Mouse (Mus musculus): ENCODE measurements around the gene Mum1.

The Mum1 gene

DNA sequence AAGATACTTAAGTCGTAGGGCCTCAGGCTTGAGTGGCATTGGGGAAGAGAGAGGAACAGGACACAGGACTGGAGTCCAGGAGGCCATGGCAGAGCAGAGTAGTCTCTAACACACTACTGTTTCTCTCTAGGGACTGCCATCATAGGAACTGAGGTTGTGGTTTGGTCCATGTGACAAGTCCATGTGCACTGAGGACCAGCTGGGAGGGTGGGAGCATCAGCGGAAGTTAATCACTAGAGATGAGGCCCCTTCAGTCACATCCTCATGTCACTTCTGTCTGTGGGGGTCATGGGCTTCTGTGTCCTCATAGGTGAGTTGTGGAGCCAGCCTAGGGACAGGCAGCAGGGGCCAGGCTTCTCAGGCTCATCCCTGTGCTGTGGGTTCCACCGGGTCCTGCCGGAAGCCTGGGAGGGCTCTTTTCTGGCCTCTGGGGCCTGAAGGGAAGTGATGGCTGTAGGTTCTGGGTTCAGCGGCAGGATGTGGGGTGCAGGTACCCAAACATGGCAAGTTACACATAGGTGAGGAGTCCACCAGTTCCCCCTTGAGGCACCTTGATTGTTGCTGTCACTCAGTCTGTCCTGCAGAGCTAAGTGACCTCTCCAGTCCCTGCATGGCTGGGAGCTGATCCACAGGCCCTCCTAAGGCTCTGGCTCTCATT, 45.1 kb downstream of the Mum1 start:
- no peak for DNase-seq (ENCODE audit: low spot score)

DNA sequence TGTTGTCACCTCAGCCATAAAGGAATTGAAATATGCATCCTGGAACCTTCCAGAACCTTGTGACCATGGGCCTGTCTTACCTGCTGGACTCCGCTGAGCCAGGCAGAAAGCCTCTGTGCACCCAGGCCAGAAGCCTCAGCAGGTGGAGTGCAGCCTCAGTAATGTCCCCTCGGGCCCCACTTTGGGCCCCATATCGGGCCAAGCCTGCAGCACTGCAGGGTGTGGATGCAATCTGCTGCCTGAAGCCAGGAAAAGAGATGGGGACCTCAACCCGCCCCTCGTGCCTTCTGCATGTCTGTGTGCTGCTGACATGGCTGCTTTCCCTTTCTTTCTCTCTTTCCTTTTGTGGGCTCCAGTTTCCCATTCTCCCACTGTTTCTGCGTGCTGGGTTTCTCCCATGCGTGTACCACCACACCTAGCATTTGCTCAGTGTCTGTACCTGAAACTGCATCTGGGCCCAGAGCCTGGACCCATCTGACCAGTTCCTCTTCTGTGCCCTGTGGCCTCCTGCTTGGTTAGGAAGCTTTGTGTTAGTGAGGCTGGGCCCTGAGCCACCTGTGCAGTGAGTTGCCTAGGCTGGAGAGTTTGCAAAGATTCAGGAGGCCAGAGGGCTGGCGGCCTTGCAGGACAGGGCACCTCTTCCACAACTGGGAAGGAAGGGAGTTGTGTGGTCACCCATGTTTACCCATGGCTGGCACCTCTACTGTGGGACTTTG, 45.8 kb downstream of the Mum1 start:
- DNase-seq (ENCODE audit: low spot score), result no peak

DNA sequence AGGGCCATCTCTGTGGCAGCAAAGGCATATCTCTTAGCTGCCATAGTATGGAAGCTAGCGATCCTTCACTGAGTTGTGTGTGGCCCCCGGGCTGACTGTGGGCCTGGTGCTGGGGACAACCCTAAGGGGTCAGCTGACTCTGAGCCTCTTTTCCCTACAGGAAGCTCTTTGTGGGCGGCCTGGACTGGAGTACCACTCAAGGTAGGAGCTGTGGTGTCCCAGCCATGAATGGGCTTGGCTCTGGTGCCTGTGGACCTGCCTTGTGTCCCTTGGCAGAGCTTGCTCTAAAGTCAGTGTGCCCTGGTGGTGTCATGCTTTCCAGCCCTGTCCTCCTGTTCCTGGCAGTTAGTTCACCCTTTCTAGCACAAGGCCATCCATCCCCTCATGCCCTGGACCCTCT, 47.6 kb downstream of the Mum1 start:
- DNase-seq (ENCODE audit: low spot score), result no peak

DNA sequence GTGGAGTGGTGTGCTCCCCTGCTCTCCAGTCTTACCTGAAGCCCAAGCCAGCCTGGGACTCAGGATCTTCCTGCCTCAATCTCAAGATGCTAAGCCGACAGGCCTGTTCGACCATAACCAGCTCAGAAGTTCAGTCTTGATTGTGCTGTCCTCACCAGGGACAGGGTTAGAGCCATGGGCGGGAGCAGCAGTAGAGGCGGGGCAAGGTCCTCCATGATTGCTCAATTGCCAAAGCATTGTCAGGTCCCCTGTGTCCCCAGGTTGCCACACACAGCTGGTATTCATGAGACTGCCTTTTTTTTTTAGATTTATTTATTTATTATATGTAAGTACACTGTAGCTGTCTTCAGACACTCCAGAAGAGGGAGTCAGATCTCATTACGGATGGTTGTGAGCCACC, 50.0 kb downstream of the Mum1 start:
- DNase-seq (ENCODE audit: low spot score), result no peak

DNA sequence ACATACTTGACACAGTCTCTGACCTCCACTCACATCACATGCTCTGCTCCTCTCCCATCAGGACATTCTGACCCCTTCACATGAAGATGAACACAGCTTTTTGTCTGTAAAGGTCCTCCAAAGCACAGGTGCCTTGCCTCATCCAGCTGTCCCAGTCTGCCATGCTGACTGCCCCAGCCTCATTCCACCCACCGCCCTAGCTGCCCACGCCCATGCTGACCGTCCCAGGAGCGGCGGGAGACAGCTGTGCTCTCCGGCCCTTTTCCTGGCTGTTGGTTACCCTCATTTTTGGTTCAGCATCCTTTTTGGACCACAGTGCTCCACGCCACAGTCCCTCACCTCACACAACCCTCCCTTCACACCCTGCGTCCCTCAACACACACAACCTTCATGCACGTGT, 52.2 kb downstream of the Mum1 start:
- no peak for DNase-seq (ENCODE audit: low spot score)

DNA sequence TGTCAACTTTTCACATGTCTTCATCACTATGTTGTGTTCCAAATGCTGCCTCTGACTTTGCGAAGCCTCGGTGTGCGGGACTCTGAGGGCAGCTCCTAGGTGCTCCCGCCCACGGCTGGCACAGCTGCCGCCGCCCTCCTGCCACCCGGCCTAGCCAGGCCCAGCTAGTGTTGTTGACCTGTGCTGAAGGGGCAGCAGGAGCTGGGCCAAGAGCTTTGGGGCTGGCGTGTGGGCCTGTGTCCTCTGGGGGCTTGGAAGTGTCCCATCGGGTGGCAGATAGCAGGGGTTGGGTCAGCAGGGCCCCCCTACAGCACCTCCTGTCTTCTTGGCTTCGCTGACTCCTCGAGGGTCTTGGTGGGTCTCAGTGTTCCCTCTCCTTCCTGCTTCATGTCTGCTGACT, 53.0 kb downstream of the Mum1 start:
- DNase-seq (ENCODE audit: low spot score), result no peak

DNA sequence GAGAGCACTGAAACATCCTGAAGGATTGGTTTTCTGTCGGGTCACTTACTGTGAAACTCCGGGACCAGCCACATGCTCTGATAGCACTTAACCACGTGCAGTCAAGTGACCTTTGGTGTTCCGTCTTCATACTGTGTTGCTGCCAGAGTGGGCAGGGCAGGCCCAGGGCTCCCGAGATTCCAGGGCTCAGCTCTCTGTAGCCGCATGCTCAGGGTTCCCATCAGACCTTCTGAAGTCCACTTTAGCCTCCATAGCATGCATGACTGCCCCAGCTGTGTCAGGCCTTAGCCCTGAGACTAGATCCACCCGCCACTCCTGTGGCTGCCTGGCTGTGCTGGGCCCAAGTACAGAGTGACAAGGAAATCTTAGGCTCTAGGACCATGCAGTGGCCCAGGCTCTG, 55.1 kb downstream of the Mum1 start:
- DNase-seq (ENCODE audit: low spot score), result no peak

DNA sequence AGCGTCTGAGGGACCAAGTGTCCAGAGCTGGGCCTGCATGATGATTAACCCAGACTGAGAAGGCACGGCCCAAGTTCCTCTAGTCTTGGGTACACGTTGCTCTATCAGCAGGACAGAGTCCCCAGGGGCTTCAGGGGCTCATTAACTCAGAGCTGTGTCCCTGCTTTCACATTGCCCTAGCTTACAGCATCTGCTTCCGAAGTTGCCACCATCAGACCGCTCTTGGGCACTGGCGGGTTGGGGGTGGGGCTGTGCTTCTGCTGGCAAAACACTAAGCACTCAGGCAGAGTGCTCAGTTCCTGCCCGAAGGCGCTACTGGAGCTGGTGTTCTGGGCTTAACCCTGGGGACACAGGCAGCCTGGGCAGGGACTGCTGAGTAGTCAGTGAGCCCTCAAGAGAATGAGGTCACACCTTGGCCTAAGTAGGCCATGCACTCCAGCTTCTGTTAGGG, 55.7 kb downstream of the Mum1 start:
- DNase-seq (ENCODE audit: low spot score), result peak; percentile 65

DNA sequence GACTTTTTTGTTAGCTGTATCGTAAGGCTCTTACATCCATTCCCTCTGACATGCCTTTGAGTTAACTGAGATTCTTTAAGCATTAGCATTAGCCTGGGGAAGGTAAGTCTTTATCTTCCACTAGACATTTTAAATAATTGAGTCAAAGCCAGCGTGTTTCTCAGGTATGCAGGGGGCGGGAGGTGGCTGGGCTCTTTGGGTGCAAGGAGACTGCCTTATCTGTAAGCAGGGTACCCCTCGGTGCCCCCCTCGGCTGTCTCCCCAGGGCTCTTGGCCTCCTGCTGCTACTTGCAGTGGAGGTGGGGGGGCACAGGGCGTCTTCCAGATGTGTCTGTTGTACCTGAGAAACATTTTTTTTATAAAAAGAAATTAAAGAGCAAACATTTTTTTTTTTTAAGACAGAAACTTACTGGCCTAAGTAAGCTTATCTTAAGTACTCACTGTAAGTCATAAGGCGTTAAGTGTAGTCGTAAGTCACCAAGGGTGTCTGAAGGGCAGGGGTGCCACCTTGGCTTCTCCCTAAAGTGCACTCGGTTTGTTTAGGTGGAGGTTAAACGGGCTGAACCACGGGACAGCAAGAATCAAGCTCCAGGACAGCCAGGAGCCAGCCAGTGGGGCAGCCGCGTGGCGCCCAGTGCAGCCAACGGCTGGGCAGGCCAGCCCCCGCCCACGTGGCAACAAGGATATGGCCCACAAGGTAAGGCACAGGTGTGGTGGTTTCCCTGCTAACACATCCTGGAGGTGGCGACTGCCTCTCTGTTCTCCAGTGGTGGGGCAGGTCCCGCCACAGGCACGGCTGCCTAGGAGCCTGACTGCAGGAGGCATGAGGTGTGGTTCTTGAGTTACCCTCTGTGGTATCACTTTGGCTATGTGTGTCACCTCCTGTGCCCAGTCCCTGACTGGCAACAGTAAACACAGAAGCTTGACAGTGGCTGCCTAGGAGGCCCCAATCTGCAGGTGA, 56.5 kb downstream of the Mum1 start:
- no peak for DNase-seq (ENCODE audit: low spot score)

DNA sequence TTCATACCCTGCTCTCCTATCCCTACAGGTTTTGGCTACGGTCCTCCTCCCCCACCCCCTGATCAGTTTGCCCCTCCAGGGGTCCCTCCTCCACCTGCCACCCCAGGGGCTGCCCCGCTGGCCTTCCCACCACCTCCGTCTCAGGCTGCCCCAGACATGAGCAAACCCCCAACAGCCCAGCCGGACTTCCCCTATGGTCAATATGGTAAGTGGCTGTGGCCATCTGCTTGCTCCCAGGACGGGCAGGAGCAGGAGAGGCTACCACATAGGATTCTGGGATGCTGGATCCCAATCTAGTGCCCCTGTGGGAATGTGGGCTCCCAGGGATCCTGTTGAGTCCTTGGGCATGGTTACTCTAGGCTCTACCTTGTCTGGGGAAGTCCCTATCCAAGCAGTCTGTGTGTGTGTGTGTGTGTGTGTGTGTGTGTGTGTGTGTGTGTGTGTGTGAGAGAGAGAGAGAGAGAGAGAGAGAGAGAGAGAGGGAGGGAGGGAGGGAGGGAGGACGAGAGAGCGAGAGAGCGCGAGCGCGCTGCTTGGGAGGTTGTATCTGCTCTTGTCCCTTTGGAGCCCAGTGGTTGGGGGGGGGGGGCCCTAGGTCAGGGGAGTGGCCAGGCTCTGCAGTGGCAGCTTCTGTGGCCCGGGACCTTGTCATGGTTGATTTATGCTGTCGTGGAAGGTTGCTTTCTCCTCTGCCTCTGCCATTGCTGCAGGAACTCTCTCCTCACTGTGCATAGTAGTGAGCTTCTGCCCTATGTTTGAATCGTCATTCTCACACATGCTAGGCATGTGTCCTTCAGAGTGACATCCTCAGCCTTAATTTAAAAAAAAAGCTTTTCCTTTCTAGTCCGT, 59.2 kb downstream of the Mum1 start:
- no peak for DNase-seq (ENCODE audit: low spot score)

DNA sequence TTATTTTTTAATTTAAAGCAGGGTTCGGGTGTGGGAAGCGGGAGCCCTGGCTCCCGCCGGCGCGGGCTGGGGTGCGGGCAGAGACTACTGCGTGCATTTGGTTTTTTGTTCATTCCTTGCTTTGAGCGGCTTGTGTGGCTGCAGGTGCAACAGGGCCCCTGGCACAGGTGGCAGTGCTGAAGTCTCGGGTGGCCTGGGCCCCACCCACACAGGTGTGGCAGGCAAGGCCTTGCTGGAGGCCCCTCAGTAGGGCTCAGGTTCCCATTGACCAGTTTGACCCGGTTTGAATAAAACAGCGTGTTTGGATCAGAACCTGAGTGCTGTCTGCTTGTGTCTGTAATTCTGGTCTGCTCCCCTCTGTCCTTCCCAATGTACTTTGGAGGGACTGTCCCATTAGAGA, 61.9 kb downstream of the Mum1 start:
- DNase-seq (ENCODE audit: low spot score), result no peak

DNA sequence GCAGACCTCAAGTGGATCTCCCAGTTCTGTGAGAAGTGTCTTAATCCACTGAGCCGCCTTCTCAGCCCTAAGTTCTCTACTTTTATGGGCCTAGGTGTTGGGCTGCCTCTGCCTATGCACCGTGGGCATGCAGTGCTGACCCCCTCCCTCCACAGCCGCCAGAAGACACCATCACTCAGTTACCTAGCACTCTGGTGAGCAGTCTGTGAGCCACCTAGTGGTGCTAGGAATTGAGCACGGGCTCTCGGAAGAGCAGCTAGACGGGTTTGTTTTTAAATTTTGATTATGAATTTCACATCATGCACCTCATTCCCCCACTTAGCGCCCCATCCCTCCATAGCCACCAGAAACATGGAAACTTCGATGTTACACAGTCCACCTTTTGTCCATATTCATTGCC, 62.4 kb downstream of the Mum1 start:
- no peak for DNase-seq (ENCODE audit: low spot score)

DNA sequence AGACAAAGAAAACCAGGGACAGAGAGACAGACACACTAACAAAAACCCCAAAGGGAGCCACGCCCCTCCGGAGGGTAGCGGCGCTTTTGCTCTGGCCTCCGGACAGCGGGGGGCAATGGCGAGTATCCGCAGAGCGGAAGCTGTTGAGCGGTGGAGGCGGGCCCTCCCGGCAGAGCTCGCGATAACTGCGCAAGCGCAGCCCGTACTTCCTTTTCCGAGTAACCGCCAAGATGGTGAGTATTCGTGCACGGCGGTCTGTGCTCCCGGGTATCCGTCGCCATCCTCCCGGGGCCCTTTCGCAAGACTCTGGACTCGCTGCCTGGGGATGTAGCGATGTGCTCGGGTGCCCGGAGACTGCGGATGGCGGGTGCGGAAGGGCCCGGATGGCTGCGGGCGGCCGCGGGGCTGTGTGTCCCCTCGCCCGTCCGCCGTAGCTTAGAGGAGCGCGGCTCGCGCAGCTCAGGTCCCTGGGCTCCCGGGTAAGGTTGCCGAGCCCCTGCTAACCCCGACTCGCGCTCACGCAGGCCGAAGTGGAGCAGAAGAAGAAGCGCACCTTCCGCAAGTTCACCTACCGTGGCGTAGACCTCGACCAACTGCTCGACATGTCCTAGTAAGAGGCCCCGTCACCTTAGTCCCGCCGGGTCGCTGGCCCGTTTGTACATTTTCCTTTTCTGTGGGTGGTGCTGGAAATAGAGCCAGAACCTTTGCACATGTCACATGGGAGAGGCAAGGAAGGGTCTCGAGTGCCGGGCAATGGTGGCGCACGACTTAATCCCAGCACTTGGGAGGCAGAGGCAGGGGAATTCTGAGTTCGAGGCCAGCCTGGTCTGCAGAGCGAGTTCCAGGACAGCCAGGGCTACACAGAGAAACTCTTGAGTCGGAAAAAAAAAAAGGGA, 66.3 kb downstream of the Mum1 start, which contains the start of gene Rps15:
TSS of gene Rps15 (plus strand) at position 203 of the 896 bp plus-strand sequence.
- DNase-seq (ENCODE audit: low spot score), result peak; percentile 98

DNA sequence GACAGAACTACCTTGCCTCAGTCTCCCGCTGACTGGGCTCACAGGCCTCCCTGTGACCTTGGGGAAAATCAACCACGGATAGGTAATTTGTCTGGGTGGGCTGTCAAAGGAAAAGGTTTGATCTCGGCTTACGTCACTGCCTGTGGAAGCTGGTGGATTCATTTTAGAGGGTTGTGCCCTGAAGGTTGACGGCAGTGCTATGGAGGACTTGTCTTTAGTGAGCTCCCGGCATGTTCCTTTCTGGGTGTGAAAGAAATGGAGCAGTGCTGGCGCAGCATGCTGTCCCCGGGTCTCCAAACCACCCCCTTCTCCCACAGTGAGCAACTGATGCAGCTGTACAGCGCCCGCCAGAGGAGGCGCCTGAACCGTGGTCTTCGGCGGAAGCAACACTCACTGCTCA, 67.1 kb downstream of the Mum1 start:
- no peak for DNase-seq (ENCODE audit: low spot score)
